19 mouse cellular contexts compared by ENCODE assay signal in the genomic region with DNA sequence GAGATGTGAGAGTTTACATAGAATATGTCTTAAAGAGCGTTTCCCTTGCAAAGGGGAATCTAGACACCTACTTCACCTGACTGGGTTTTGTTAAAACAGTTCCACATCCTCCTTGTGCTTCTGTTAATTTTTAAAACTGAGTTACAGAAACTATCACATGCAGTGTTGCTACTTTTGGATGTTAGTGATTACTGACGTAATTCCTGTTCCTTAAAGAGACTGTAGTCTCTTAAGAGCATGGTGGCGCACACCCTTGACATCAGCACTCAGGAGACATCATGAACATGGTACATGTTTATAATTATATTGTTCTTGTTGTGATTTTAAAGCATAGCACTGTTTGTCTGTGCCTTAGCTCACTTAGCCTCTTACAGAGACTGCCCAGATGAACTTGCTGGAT.
"Had no signal": no experiment of that assay in that cellular context is flagged by ENCODE, and none has a peak within 500 bp of the region (broad histone marks: within the 10 kb centered on the region; RNA-seq: fewer than 3 reads in every experiment).

No protein-coding gene starts in this region.

- H3K4me3 ChIP-seq: heart, adult 2 months; heart, embryonic 12.5 days; hindbrain, embryonic 10.5 days; hindbrain, embryonic 12.5 days; intestine, embryonic 15.5 days; limb, embryonic 13.5 days; limb, embryonic 15.5 days had no signal

- H3K27me3 ChIP-seq: heart, embryonic 12.5 days; hindbrain, embryonic 12.5 days; intestine, embryonic 15.5 days; limb, embryonic 13.5 days; limb, embryonic 15.5 days had no signal

- H3K27ac ChIP-seq: heart, adult 2 months; hindbrain, embryonic 10.5 days; hindbrain, embryonic 12.5 days; intestine, embryonic 15.5 days; limb, embryonic 13.5 days; limb, embryonic 15.5 days had no signal

- DNase-seq: gastrocnemius, postnatal 14 days; gastrocnemius, postnatal 36 days; heart, adult 11 months; heart, adult 2 months; heart, postnatal 10 days; heart, postnatal 4 days; kidney, adult 18-20 months; kidney, adult 8-10 months; kidney, postnatal 10 days; kidney, postnatal 25 days; layer of hippocampus, adult 9-11 months; layer of hippocampus, postnatal 36 days; left cerebral cortex, postnatal 4 days had no signal
